Mouse (Mus musculus) lung, postnatal 0 days (tissue): Measurements from ENCODE around the gene Rasl10a.

ENCODE experiments used
- CTCF ChIP-seq: IDR thresholded peaks from 2 replicates; pipeline ENCODE4 v1.5.1; 2016; ENCODE audit warnings: antibody characterized with exemption, mild to moderate bottlenecking
- EP300 ChIP-seq: IDR thresholded peaks from 2 replicates; pipeline ENCODE4 v1.6.1; 2016; ENCODE audit warnings: antibody characterized with exemption, mild to moderate bottlenecking, control low read depth

GRCm38 (mm10) chr11:5033136-5033535 is 24.8 kb upstream of the Rasl10a start:
- TF ChIP-seq CTCF (no peak), EP300 (no peak)
